Mouse (Mus musculus) c-Kit-negative CD71-positive TER-119-positive erythroid progenitor cells, embryonic 14.5 days (primary cell): ENCODE data around the gene Hpd.
"Not testable (repeated sequence)": the region's sequence is repeated elsewhere in the genome, so short reads cannot be mapped to it uniquely, and the experiment has no call there.

ENCODE experiments used
- DNase-seq: peaks from one replicate; pipeline ENCODE4 v3.0.0-alpha.2; 2013; ENCODE audit warnings: low read depth, low spot score

The Hpd gene

DNA sequence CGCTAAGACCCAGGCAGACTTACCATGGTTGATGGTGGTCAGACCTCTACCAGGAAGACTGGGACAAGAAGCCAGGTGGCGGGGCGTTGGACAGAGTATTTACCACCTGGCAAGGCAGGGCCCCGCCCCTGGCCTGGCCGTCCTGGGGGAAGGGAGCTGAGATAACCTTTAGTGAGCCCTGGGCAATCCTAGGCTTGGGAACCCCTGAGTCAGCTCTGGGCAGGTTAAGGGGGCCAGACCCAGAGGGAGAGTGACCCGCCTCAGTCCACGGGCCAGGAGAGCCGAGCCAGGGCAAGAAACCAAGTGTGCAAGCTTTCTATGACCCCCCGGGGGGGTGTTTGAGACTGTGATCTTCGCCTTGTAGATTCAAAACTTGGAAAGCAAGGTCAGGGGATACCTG is at the start of gene Hpd:
Hpd (minus strand) TSS at position 77 of the 400 bp plus-strand sequence.
- DNase-seq: no peak

DNA sequence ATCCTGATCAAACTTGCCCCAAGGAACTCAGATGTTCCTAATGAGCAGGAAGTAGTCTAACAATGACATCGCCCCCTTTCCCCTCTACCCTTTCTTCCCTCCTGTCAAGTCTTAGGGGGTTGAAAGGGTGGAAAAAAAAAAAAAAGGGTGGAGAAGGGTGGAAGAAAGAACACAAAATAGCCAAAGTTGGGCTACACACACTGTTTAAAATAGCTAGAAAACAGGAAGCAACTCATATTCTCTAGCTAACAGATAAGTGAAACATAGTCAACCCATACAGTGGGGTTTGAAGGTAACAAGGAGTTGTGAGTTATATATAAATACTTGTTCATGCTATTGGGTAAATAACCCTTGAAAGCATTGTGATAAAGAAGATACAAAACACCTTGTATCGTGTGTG is 49.7 kb upstream of the Hpd start:
- no peak for DNase-seq

DNA sequence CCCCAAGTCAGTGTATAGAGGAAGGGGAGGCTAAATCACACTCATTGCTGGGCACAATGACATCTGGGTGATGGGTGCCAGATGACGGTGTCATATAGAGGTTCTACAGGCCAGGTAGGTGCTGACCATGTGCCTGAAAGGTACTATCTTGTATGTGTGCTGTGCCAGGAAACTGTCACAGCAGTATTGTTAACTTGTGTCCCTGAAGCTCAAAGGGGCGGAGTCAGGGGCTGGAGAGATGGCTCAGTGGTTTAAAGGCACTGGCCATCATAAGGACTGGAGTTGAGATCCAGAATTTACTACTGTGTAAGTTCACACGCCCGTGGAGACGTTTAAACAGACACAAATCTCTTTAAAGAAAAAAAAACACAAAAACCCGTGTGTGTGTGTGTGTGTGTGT is 46.8 kb upstream of the Hpd start:
- no peak for DNase-seq

DNA sequence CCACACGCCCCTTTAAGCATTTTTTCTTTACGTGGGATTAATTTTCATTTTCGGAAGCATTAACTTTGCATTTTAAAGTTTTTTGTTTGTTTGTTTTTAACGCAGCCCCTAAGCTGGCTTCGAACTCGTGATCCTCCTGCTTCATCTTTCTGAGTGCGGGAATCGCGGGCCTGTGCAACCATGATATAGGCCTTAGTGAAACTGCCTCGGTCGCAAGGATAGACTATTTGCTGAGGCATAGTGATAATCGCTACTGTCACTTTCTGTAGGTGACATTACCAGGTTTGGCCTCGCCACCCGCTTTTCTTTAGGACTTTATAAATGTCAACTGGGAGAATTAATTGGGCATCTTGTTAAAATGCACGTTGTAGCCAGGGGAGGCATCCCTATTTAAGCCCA is 46.0 kb upstream of the Hpd start:
- peak; percentile 31 for DNase-seq

DNA sequence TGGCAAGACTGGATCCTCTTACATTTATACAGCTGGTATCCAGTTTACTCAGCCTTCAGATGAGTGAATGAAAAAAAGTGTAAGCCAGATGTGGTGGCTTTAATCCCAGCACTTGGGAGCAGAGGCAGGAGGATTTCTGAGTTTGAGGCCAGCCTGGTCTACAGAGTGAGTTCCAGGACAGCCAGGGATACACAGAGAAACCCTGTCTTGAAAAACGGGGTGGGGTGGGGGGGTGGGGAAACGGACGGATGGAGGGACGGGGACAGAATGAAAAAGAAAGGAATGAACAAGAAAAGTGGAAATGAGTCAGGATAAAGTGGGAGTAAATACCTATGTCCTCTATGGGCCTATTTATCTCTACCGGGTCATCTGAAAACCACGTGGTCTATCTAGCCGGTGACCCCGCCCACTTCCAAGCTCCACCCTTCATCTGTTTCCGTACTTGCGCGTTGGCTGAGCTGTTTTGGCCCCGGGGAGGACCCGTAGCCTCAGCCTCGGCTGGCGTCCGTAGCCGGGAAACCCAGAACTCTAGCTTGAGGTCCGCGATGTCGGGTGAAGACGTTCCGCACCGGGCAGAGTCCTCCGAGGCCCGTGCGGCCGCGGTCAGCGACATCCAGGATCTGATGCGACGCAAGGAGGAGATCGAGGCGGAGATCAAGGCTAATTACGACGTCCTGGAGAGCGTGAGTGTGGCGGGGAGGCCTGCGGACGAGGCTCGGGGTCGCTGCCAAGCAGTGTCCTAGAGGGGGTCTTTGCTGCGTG is 45.4 kb upstream of the Hpd start:
- DNase-seq: peak; percentile 98

DNA sequence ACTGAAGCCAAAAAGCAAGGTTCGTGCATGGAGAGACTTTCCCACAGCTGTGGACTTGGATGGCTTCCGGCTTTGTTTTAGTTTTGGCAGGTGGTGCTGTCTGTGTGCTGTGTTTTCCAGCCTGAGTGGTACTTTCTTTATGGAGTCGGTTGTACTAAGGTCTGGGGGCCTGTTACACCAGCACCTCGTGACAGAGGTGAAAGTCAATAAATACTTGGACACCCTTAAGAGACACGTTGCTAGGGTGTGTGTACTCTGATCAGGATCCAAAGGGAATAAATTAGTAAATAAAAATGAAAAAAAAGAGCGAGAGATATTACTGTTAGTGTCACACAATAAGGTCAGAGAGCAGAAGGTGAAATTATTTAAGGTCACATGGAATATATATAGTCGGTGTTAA is 44.3 kb upstream of the Hpd start:
- no peak for DNase-seq

DNA sequence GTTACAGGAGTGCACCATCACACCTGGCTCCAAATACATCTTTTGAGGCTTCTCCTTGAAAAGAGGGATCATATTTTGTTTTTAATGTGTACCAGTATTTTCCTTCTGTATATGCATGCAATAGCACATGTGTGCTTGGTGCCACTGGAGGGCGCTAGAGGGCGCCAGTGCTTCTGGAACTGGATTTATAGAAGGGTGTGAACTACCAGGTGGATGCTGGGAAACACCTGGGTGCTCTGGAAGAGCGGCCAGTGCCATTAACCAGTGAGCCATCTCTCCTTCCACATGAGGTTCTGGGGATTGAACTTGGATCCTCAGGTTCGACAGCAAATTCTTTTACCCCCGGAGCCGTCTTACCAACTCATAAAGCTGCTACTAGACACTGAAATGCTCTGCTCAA is 41.3 kb upstream of the Hpd start:
- DNase-seq: not testable (repeated sequence)

DNA sequence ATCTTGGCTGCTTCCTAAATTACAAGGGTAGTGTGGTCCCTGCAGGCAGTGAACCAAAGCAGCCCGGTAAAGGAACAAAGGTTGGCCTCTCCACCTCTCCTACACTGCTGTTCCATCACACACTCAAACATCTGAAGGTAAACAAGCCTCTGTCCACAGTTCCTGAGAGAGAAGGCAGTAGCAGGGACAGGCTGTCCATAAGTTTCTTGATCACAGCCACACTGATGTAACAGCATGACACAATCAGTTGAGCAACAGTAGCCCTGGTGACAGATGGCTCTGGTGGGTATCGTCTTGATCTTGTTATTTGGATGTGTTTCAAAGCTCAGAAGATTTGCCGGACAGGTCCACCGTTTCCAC is 40.5 kb upstream of the Hpd start:
- DNase-seq: no peak

DNA sequence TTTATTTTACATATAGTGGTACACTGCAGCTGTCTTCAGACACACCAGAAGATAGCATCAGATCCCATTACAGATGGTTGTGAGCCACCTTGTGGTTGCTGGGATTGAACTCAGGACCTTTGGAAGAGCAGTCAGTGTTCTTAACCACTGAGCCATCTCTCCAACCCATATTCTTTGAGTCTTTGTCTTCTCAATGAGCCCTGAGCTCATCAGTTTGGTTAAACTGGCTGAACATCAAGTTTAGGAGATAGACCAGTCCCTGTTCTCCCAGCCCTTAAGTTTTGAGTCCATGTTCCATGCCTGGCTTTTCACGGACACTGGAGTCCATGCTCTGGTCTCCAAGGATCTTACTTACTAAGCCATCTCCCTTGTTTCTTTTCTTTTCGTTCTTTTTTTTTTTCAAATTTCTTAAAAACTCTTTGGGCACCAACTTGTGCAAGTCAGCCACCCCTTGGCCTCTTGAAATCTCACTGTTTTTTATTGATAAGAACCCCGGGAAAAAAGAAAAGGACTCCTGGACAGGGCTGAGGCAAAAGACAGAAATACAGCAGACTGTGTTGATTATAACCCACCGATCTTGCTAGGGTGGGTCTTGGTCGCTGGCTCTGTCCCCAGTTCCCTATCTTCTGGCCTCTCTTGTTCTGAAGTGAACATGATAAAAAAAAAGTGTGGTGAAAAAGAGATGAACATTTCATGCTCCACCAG is 40.0 kb upstream of the Hpd start:
- not testable (repeated sequence) for DNase-seq

DNA sequence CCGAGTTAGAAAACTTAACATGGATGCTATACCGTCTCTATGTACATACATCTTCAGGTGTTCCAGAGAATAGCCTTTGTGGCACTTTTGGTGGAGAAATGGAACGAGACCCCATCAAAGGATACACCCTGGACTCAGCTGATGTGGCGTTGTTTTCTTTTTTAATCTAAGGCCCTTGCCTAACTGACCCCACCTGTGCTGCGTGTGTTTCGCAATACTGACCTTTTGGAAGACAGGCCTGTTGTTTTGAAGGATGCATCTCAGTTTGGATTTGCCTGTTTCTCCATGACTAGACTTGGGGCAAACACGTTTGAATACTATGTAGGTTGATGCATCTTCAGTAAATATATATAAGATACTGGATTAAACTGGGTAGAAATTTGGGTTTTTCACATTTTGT is 21.1 kb upstream of the Hpd start:
- not testable (repeated sequence) for DNase-seq

DNA sequence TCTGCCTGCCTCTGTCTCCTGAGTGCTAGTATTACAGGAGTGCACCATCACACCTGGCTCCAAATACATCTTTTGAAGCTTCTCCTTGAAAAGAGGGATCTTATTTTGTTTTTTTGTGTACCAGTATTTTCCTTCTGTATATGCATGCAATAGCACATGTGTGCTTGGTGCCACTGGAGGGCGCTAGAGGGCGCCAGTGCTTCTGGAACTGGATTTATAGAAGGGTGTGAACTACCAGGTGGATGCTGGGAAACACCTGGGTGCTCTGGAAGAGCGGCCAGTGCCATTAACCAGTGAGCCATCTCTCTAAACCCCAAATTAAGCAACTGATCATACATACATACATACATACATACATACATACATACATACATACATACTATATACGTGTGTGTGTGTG is 20.2 kb upstream of the Hpd start:
- not testable (repeated sequence) for DNase-seq

DNA sequence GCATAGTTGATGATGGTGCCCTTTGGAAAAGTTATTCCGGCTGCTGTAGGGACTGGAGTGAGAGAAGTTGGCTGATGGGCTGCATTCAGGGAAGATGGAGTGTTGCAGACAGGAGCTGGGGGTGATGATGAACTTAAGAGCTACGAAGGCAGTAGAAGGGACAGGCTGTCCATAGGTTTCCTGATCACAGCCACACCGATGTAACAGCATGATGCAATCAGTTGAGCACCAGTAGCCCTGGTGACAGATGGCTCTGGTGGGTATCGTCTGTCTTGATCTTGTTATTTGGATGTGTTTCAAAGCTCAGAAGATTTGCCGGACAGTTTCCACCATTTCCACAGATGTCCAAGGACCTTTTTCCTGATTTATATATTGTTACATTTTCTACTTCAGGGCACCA is 19.5 kb upstream of the Hpd start:
- no peak for DNase-seq

DNA sequence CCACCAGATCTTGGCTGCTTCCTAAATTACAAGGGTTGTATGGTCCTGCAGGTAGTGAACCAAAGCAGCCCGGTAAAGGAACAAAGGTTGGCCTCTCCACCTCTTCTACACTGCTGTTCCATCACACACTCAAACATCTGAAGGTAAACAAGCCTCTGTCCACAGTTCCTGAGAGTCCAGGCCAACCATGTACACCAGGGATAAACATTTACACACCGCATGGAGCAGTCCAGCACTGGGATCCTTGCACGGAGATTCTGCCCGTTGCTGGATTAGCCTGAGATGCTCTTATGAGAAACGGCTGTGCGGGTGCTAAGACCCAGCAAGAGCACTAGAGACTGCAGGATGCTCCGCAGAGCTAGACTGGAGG is 19.0 kb upstream of the Hpd start:
- no peak for DNase-seq

DNA sequence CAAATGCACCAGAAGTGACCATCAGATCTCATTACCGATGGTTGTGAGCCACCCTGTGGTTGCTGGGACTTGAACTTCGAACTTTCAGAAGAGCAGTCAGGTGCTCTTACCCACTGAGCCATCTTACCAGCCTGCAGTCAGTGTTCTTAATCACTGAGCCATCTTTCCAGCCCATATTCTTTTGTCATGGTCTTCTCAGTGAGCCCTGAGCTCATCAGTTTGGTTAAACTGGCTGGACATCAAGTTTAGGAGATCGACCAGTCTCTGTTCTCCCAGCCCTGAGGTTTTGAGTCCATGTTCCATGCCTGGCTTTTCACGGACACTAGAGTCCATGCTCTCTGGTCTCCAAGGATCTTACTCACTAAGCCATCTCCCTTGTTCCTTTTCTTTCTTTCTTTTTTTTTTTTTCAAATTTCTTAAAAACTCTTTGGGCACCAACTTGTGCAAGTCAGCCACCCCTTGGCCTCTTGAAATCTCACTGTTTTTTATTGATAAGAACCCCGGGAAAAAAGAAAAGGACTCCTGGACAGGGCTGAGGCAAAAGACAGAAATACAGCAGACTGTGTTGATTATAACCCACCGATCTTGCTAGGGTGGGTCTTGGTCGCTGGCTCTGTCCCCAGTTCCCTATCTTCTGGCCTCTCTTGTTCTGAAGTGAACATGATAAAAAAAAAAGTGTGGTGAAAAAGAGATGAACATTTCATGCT is 18.4 kb upstream of the Hpd start:
- not testable (repeated sequence) for DNase-seq

DNA sequence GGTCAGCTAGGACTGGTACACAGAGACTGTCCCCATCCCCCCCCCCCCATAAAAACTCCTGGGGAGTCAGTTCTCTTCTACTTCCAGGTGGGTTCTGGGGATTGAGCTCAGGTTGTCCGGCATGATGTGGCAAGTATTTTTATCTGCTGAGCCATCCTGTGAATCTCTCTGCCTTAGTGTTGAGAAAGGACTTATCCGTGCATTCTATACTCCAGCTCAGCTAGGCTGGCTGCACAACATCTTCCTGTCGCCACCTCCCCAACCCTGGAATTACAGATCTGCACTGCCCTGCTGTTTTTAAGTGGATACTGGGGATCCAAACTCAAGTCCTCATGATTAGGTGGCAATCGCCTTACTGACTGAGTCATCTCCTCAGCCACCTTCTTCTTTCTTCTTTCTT is 16.0 kb upstream of the Hpd start:
- DNase-seq: no peak

DNA sequence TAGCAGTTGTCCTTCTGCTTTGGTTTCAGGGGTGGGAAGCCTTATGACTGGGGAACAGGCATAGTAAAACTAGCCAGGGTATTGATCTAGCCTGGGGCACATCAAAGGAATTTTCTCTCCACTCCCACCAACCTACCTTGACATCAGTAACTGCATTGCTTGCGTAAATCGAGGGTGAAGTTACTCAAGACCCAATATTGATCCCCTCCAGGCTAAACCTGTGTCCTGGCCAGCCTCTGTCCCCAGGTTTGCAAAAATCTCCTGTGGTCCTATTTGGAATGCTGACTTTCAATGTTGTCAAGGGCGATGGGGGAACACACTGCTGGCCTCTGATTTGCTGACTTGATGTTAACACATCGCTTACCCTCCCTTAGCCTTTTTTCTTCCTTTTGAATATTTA is 14.2 kb upstream of the Hpd start:
- no peak for DNase-seq

DNA sequence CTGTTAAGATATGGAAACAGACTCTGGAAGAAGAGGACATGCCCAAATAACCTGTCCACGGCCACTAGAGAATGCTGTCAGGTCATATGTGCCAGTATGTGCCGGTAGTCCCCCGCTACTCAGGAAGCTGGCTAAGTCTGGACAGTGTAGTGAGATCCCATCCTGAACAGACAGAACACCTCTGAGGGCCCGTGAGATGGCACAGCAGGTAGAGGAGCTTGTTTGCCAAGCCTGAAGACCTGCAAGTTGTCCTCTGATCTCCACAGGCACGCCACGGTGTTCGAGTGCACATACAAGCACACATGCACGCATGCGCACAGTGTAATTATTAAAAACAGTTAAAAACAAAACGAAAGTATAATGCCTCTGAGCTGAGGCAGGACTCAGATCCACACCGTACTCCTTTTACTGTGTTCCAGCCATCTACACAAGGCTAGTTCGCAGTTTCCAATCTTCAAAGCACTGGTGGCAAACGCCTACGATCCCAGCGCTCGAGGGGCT is 13.0 kb upstream of the Hpd start:
- DNase-seq: no peak

DNA sequence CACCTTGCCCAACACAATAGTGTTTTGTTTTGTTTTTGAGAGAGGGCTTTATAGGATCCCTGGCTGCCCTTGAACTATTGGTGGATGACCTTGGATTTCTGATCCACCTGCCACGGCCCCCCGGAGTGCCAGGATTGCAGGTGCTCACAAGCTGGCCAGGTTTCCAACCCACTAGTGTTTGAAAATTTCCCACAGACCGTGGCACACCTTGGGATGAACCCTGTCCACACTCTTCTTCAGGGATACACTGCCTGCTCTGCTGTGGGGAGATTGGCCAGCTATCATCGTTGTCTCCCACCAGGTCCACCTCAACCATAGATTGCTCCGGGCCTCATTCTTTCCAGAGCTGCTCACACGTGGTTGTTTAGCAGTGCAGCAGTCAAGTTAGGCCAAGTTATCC is 12.3 kb upstream of the Hpd start:
- no peak for DNase-seq

DNA sequence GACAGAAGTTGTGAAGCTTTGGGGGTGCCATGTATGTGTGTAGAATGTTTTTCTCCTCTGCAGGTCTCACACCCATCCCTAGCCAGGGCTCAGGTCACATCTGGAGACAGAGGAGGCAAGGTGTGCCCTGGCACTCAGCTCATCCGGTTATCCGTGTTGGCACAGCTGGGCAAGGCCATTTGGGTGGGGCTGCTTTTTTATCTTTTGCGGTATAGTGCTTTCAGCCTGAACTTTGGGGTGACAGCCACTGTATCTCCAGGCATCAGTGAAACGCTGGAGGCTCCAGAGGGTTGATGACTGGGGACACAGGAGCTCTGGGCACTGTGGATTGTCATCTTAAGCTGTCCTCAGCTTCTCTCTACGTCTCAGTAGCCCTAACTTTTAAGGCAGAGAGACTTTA is 10.9 kb upstream of the Hpd start:
- DNase-seq: peak; percentile 75

DNA sequence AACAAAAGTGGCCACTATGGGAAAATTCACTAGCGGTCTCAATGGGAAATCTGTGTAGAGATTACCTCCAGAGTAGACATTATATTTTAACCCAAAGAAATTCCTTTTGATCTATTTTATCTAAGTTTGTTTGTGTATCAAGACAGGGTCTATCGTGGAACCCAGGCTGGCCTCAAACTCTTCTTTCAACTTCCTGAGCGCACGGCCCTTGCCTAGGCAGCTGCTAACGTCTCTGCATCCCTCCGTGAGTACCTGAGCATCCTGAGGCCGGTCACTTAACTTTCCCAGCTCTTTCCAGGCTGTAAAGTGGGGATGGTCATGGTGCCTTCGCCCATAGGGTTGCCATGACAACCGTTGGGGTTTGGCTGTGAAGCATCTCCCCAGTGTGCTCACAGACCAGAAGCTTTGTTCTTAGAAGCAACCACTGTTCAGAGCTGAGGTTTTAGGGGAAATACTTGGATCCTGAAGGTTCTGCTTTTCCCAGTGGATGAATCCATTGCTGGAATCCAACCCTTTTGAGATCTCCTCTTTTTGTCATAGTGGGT is 10.2 kb upstream of the Hpd start:
- no peak for DNase-seq

DNA sequence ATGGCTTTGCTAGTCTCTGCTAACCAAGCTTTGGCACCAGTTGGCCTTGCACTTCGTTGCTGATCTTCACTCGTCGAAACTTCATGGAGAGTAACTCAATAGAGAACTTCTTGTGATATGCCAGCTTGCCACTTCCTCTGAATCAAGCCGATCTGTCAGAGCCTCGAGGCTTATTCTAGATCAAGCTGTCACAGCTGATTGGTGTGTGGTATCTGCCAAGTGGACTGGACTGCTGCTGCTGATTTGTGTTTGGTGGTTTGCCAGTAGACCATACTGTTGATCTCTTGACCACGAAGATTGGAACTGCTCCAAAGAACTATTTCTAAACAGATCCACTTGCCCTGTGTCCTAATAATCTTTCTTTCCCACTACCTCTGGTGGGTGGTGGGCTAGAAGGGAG is 8.9 kb upstream of the Hpd start:
- no peak for DNase-seq

DNA sequence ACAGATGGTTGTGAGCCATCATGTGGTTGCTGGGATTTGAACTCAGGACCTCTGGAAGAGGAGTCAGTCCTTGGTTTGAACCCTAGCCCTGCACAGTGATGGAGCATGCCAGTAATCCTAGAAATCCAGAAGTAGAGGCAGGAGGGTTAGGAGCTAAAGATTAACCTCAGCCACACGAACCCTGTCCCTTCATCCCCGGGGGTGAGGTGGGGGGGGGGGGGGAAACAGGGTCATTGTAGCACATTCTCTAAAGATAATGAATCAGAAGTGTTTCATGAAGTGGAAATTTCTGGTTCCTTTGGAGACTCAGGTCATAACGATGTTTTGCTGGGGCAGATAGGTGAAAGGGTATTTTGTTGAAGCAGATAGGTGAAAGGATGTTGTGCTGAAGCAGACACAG is 8.4 kb upstream of the Hpd start:
- no peak for DNase-seq
